Mouse (Mus musculus) kidney, adult 2 months (tissue): ENCODE measurements around the gene Ptprn2. TPM values are rescaled to one million over a fixed set of nuclear protein-coding genes. Genes with fewer than 3 reads are reported as not detected.

Experiments used
- DNase-seq: peaks from one replicate; pipeline ENCODE4 v3.0.0; 2021
- H3K27ac ChIP-seq: fragments of 200-500 bp; 2 replicates; pipeline ENCODE4 v1.5.1; 2012; ENCODE audit warnings: low read depth, low read length, control low read depth, inconsistent platforms; ENCODE audit not compliant: insufficient read depth
- H3K27me3 ChIP-seq: fragments of 200-500 bp; replicated peaks from 2 replicates; pipeline ENCODE4 v1.6.1; 2012; ENCODE audit warnings: mild to moderate bottlenecking, moderate library complexity, low read length, inconsistent platforms; ENCODE audit not compliant: control insufficient read depth, insufficient read depth
- H3K36me3 ChIP-seq: fragments of 200-500 bp; 2 replicates; pipeline ENCODE4 v1.6.1; 2012; ENCODE audit warnings: mild to moderate bottlenecking, moderate library complexity, low read length, inconsistent platforms; ENCODE audit not compliant: control insufficient read depth, insufficient read depth
- H3K4me1 ChIP-seq: fragments of 200-500 bp; 2 replicates; pipeline ENCODE4 v1.6.1; 2011; ENCODE audit warnings: low read length; ENCODE audit not compliant: control insufficient read depth, insufficient read depth
- H3K4me3 ChIP-seq: fragments of 200-500 bp; 2 replicates; pipeline ENCODE4 v1.5.1; 2011; ENCODE audit warnings: mild to moderate bottlenecking, low read depth, low read length, control low read depth; ENCODE audit not compliant: insufficient read depth
- CTCF ChIP-seq: fragments of 200-500 bp; conservative IDR thresholded peaks from 2 replicates; pipeline ENCODE4 v1.5.1; 2011; ENCODE audit warnings: low read depth, mild to moderate bottlenecking, control low read depth, low read length, moderate library complexity, mixed read lengths; ENCODE audit not compliant: insufficient read depth, insufficient read length
- POLR2A ChIP-seq: fragments of 200-500 bp; IDR thresholded peaks from one replicate; pipeline ENCODE4 v1.6.1; 2011; ENCODE audit warnings: low read depth, low read length, control low read depth
- WGBS: fragments of 180-500 bp; shearing (Covaris S2); methylation state at CpG from one replicate; pipeline ENCODE4 v1.1.7; 2018; 5-methylcytosine and 5-hydroxymethylcytosine counted together
- polyA plus RNA-seq: library from polyadenylated mRNA; depleted of rRNA; stranded (reverse); fragments of >200 nt; gene quantifications from 2 replicates; pipeline ENCODE4 v1.2.3, GENCODE M21; 2012

Gene Ptprn2
- polyA plus RNA-seq, 1 experiment: 0.91 TPM

DNA sequence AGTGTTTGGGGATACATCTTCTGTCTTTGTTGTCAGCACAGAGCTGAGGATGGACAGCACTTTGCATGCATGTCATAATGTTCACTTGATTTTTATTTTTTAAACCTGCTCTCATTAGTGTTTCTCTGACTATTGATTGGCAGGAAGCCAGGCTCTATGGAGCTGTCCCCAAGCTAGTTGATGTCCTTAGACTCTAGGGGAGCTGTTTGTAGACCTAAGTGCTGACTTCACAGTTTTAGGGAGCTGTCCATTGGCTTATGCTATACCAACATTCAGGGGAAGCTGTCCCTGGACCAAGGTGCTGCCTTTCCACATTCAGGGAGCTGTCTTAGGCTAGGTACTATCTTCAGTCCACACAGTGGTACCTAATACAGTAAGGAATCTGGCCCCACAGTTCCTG, 360.7 kb downstream of the Ptprn2 start:
- no peaks in the 10 kb centered on the region for H3K4me1 ChIP-seq
- no peak for DNase-seq
- no peaks in the 10 kb centered on the region for H3K36me3 ChIP-seq
- TF ChIP-seq CTCF: no peak
- no peak for TF ChIP-seq POLR2A
- H3K4me3 ChIP-seq: no peak overlapping the region
- H3K27me3 ChIP-seq: no peaks in the 10 kb centered on the region
- no peak overlapping the region for H3K27ac ChIP-seq

DNA sequence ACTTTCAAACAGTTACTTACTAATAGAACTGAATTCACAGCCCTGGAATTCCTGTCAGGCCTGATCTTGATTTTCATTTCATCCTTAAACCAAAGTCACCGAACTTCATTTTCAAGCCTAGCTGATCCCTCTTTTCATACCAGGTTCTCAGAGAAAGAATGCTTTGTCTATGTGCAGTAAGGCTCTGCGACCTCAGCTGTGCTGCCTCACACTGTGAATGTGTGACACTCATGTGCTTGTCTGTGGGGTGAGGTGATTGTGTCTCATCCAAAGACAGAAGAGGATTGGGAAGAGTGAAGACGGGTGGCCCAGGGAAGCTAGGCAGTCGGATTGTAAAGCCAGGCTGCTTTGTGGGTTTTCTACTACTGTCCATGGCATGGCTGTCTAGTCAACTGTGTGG, 361.5 kb downstream of the Ptprn2 start:
- H3K27ac ChIP-seq: no peak overlapping the region
- WGBS: 86% methylated on average over 4 of the region's 4 CpGs
- TF ChIP-seq POLR2A (no peak), CTCF (no peak)
- no peaks in the 10 kb centered on the region for H3K27me3 ChIP-seq
- H3K36me3 ChIP-seq: no peaks in the 10 kb centered on the region
- H3K4me1 ChIP-seq: no peaks in the 10 kb centered on the region
- no peak overlapping the region for H3K4me3 ChIP-seq
- no peak for DNase-seq

DNA sequence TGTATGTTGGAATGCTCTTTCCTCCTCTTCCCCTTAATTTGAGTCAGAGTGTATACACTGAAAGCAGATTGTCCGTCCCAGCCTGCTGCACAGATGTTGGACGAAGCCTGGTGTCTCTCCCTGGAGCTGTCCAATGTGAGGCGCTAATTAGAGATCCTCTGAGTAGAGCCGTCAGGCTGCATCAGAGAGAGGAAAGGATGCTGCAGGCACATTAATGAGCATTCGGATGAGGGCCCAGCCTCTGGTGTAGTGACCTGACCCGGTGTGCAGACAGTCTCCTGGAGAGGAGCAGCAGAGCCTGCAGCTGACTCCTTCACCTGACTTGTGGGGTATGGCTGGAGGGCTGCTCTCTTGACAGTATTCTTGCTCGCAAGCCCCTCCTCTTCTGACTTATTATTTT, 370.8 kb downstream of the Ptprn2 start:
- WGBS: 67% methylated on average over 7 of the region's 7 CpGs
- peaks cover 8% of the 10 kb centered on the region for H3K4me1 ChIP-seq
- no peaks in the 10 kb centered on the region for H3K36me3 ChIP-seq
- DNase-seq: no peak
- H3K27me3 ChIP-seq: no peaks in the 10 kb centered on the region
- H3K4me3 ChIP-seq: no peak overlapping the region
- TF ChIP-seq CTCF: no peak
- no peak for TF ChIP-seq POLR2A
- H3K27ac ChIP-seq: no peak overlapping the region

DNA sequence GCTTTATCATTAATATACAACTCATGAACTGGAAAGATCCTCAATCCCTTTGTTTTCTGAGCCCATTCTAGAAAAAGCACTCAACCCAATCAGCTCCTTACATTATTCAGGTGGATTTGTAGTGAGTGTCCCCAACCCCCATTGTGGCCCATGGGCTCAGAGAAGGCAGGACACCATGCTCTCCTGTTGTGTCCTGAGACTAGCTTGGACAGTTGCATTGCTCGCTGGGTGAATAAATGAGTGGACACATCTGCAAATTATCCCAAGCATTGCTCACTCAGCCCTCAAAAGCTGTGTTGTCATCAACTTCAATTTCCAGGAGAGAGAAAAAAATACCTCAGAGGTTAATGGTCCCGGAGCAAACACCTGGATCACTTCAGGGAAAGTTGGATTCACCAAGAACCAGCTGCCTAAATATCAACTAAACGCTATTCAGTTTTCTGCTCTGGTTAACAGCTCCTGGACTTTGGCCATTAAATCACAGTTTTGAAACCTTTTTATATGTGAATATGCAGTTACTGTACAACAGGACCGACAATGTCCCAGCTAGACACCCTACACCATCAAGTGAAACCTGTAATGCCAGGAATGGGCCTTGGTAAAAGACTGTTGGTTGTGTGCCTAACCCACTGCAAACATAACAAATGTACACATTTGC, 376.0 kb downstream of the Ptprn2 start:
- H3K4me1 ChIP-seq: peaks cover 14% of the 10 kb centered on the region
- no peaks in the 10 kb centered on the region for H3K36me3 ChIP-seq
- H3K4me3 ChIP-seq: no peak overlapping the region
- no peaks in the 10 kb centered on the region for H3K27me3 ChIP-seq
- TF ChIP-seq CTCF: no peak
- no peak for TF ChIP-seq POLR2A
- peak; percentile 88 for DNase-seq
- peak overlapping the region; percentile 87 for H3K27ac ChIP-seq
- 36% methylated on average over 4 of the region's 4 CpGs for WGBS

DNA sequence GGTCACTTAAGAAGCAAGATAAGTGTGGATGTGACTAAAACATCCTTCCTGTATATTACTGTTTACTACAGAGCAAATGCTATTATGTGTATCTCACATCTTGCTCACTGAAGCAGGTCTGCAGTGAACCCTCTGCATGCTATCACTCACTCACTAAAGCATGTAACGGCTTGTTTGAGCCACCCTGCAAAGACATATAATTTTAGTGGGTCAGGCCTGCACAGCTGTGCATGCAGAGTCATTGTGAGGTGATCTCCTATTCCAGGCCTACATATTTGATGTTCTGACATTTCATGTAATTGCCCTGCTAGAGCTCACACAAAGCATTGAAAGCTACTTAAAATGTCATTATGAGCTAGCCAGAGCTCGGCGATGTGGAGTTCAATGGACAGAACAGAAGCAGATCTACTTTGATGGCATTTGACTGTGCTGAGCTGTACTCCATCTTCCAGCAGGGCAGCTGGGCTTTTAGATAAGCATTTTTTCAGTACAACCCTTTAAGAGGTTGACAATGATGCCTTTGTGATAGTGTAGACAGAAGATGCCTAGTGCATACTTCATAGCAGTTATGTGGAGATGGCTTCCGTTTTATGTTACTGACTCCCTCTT, 377.9 kb downstream of the Ptprn2 start:
- peaks cover 14% of the 10 kb centered on the region for H3K4me1 ChIP-seq
- H3K4me3 ChIP-seq: no peak overlapping the region
- no peaks in the 10 kb centered on the region for H3K36me3 ChIP-seq
- no peak overlapping the region for H3K27ac ChIP-seq
- TF ChIP-seq POLR2A (no peak), CTCF (no peak)
- 92% methylated on average over 4 of the region's 4 CpGs for WGBS
- DNase-seq: no peak
- no peaks in the 10 kb centered on the region for H3K27me3 ChIP-seq

DNA sequence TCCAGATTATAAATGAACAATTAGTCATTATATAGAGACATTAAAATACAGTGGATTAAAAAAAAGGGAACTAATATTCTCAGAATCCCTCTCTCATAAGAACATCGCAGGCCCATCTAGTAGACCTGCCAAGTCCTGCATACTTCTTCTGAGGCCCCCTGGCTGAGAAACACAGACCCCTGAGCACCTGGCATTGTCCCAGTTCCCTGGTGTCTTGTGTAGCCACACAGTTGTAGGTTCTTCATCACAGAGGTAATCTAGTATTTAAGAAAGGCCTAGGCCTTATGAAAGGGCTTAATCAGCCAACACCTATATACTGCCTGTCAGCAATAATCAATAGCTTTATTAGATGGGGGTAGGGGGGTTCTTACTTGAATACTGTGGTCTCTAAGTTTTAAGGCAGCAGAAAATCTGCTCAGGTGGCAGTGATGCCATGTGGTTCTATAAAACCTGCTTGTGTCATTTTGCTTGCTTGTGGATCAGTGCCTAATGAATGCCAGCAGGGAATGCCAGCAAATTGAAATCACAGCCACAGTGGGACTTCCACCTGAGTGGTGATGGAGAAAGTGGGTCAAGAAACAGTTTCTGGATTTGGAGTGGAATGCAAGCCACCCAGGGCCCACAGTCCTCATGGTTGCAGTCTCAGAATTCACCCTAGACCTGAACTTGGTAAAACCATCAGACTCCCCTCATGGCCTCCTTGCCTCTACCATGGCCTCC, 388.5 kb downstream of the Ptprn2 start:
- Histone ChIP-seq H3K4me3 (no peak overlapping the region), H3K27ac (no peak overlapping the region), H3K27me3 (no peaks in the 10 kb centered on the region), H3K36me3 (no peaks in the 10 kb centered on the region), H3K4me1 (no peaks in the 10 kb centered on the region)
- TF ChIP-seq CTCF (no peak), POLR2A (no peak)
- WGBS: 89% methylated on average over 1 of the region's 1 CpGs
- no peak for DNase-seq

DNA sequence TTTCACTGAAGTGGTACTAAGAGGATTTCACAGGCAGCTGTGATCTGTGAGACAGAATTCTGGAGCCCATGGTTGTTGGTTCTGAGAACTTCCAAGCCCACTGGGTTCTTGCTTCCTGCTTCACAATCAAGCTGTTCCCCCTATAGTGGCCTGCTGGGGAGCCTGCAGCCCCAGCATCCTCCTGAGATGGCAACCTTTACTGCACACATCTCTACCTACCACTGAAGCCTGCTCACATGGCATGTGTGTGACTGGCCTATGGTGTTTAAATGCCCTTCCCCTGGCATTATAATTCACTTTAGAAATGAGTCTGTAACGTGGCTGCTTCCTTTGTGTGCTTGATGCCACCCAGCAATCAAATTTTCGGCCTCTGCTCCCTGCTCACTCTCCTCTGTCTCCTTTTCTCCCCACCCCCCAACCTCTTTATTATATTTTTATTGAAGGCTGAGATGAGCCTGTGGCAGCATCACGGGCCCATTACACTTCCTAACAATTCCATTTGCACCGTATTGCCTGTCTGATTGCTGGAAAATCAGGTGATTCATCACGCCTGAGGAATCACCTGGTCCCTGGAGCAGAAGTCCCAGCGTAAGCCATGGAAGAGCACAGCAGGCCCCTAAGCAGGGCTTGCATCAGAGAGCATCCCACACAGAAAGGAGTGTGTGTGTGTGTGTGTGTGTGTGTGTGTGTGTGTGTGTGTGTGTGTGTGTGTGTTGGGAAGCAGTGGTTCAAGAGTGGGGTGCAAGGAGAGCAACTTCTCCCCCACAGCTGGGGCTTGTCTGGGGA, 402.2 kb downstream of the Ptprn2 start:
- WGBS: 74% methylated on average over 6 of the region's 6 CpGs
- no peak for DNase-seq

More for the DNA sequence above, 402.2 kb downstream of the Ptprn2 start:
- Histone ChIP-seq H3K36me3 (no peaks in the 10 kb centered on the region), H3K27ac (no peak overlapping the region), H3K4me3 (no peak overlapping the region), H3K4me1 (no peaks in the 10 kb centered on the region), H3K27me3 (no peaks in the 10 kb centered on the region)
- no peak for TF ChIP-seq POLR2A
- no peak for TF ChIP-seq CTCF
